Comparison of ENCODE assay signal across 33 mouse cellular contexts in genomic region chr9:83418965-83419364, GRCm38 (mm10).
"Had no signal": no experiment of that assay in that cellular context is flagged by ENCODE, and none has a peak within 500 bp of the region (broad histone marks: within the 10 kb centered on the region; RNA-seq: fewer than 3 reads in every experiment).

No protein-coding gene starts in this region.

- DNase-seq: heart, postnatal 10 days; heart, postnatal 14 days; heart, postnatal 36 days; heart, postnatal 4 days; kidney, adult 11 months; kidney, adult 18-20 months; kidney, adult 2 months; kidney, adult 8-10 months; kidney, adult 9 months; kidney, postnatal 10 days; kidney, postnatal 14 days; kidney, postnatal 25 days; kidney, postnatal 36 days; kidney, postnatal 4 days; layer of hippocampus, adult 9-11 months; layer of hippocampus, postnatal 36 days had no signal

- H3K4me1 ChIP-seq: heart, embryonic 15.5 days; hindbrain, embryonic 10.5 days; hindbrain, embryonic 12.5 days; hindbrain, embryonic 13.5 days; hindbrain, embryonic 15.5 days; intestine, embryonic 15.5 days; kidney, embryonic 15.5 days had no signal

- H3K27me3 ChIP-seq: heart, embryonic 13.5 days; heart, embryonic 15.5 days; hindbrain, embryonic 12.5 days; hindbrain, embryonic 13.5 days; hindbrain, embryonic 15.5 days; intestine, embryonic 15.5 days; kidney, embryonic 15.5 days had no signal

- H3K9ac ChIP-seq: heart, embryonic 13.5 days; heart, embryonic 15.5 days; hindbrain, embryonic 12.5 days; hindbrain, embryonic 13.5 days; hindbrain, embryonic 14.5 days; hindbrain, embryonic 15.5 days; intestine, embryonic 15.5 days; kidney, embryonic 15.5 days had no signal

- H3K4me3 ChIP-seq: heart, embryonic 13.5 days; heart, embryonic 15.5 days; hindbrain, embryonic 10.5 days; hindbrain, embryonic 12.5 days; hindbrain, embryonic 13.5 days; hindbrain, embryonic 15.5 days; intestine, embryonic 15.5 days; kidney, embryonic 15.5 days; layer of hippocampus, adult 2 months; left cerebral cortex, adult 2 months had no signal

- H3K27ac ChIP-seq: heart, embryonic 13.5 days; heart, embryonic 15.5 days; hindbrain, embryonic 10.5 days; hindbrain, embryonic 12.5 days; hindbrain, embryonic 13.5 days; hindbrain, embryonic 14.5 days; hindbrain, embryonic 15.5 days; hindbrain, postnatal 0 days; intestine, embryonic 15.5 days; kidney, embryonic 15.5 days; kidney, postnatal 0 days; layer of hippocampus, adult 2 months; left cerebral cortex, adult 2 months had no signal

- H3K4me2 ChIP-seq: heart, embryonic 13.5 days; heart, embryonic 15.5 days; hindbrain, embryonic 12.5 days; hindbrain, embryonic 13.5 days; hindbrain, embryonic 14.5 days; hindbrain, embryonic 15.5 days; intestine, embryonic 15.5 days; kidney, embryonic 15.5 days had no signal

- H3K9me3 ChIP-seq: heart, embryonic 15.5 days; hindbrain, embryonic 15.5 days; intestine, embryonic 15.5 days; kidney, embryonic 15.5 days had no signal

- ATAC-seq: hindbrain, embryonic 16.5 days; hindbrain, postnatal 0 days; inflammation-experienced regulatory T-cells, adult 6 months; intestine, embryonic 15.5 days; intestine, embryonic 16.5 days; intestine, postnatal 0 days had no signal
